Mouse (Mus musculus): ENCODE data around the gene Gan.

Gene Gan

GRCm38 (mm10) chr8:117159031-117159430 is 1.1 kb downstream of the Gan start:
- DNase-seq = no peak

GRCm38 (mm10) chr8:117164912-117165311 is 7.0 kb downstream of the Gan start:
- no peak for DNase-seq

GRCm38 (mm10) chr8:117165542-117165941 is 7.6 kb downstream of the Gan start:
- no peak for DNase-seq

- no peak for DNase-seq
Observed at GRCm38 (mm10) chr8:117166515-117166914, 8.6 kb downstream of the Gan start.

- no peak for DNase-seq
Observed at GRCm38 (mm10) chr8:117167243-117167883, 9.4 kb downstream of the Gan start.

GRCm38 (mm10) chr8:117168378-117168777 is 10.4 kb downstream of the Gan start:
- DNase-seq = no peak

GRCm38 (mm10) chr8:117171826-117172225 is 13.9 kb downstream of the Gan start:
- no peak for DNase-seq

- DNase-seq = peak; percentile 39
Observed at GRCm38 (mm10) chr8:117172904-117173303, 15.0 kb downstream of the Gan start.

GRCm38 (mm10) chr8:117173690-117174089 is 15.8 kb downstream of the Gan start:
- DNase-seq = no peak

GRCm38 (mm10) chr8:117174536-117174935 is 16.6 kb downstream of the Gan start:
- DNase-seq = no peak

GRCm38 (mm10) chr8:117176308-117176707 is 18.4 kb downstream of the Gan start:
- no peak for DNase-seq

- no peak for DNase-seq
Observed at GRCm38 (mm10) chr8:117177236-117177635, 19.3 kb downstream of the Gan start.

GRCm38 (mm10) chr8:117178039-117178438 is 20.1 kb downstream of the Gan start:
- DNase-seq = no peak

GRCm38 (mm10) chr8:117178676-117179075 is 20.7 kb downstream of the Gan start:
- DNase-seq = no peak

- no peak for DNase-seq
Observed at GRCm38 (mm10) chr8:117182746-117183145, 24.8 kb downstream of the Gan start.

- no peak for DNase-seq
Observed at GRCm38 (mm10) chr8:117183664-117184377, 25.9 kb downstream of the Gan start.

GRCm38 (mm10) chr8:117194355-117194754 is 36.4 kb downstream of the Gan start:
- no peak for DNase-seq

GRCm38 (mm10) chr8:117196593-117196992 is 38.7 kb downstream of the Gan start:
- DNase-seq = no peak

- no peak for DNase-seq
Observed at GRCm38 (mm10) chr8:117197551-117197950, 39.6 kb downstream of the Gan start.

- no peak for DNase-seq
Observed at GRCm38 (mm10) chr8:117198141-117198935, 40.4 kb downstream of the Gan start.

GRCm38 (mm10) chr8:117199658-117200057 is 41.7 kb downstream of the Gan start:
- DNase-seq = no peak

GRCm38 (mm10) chr8:117200346-117200745 is 42.4 kb downstream of the Gan start:
- no peak for DNase-seq

- DNase-seq = no peak
Observed at GRCm38 (mm10) chr8:117200803-117201202, 42.9 kb downstream of the Gan start.

All from cerebellum, adult 11-12 months (tissue).